Mouse (Mus musculus): Measurements from ENCODE around the gene Slco4a1.

Gene Slco4a1

DNA sequence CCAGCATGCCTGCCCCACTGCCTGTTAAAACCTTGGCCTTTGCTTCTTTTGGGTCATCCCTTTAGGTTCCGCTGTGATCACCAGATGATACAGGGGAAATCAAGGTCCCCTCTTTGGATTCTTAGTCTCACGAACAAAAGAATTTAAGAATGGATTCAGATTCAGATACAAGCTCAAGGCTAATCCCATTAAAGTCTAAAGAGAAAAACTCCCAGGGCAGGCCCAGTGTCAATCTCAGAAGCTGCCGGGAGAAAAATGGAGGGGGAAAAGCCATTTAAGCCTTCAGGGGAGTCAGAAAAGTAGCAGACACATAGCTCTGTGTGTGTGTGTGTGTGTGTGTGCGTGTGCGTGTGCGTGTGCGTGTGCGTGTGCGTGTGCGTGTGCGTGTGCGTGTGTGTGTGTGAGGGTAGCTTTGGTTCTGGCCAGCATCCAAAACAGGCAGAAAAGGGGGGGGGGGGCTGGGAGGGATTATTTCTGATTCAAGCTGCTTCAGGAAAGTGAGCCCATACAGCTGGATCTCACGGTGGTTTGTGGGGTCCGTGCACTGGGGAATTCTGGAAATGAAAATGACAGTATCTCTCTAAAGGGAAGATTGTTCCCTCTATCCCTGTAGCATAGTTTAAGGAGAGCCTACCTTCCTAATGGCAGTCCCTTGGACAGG, 52.5 kb downstream of the Slco4a1 start:
- no peak for DNase-seq (ENCODE audit: low read depth)

DNA sequence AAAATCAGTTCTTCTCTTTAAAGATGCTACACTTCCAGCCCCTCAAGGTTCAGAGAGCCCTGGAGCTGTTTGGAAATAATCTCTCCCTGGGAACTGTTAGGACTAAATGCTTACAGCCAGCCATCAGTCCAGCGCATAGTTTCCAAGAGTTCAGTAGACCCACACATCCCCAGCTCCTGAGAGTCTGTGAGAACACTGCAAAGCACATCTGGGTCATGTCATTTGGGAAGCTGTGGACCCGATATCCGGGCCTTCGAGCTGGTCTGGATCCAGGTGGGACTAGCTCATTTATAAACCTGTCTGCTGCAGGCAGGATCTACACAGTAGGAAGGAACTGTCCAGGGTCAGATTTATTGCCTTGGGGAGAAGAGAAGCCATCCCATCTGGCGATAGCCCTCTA, 54.8 kb downstream of the Slco4a1 start:
- no peak for DNase-seq (ENCODE audit: low read depth)

DNA sequence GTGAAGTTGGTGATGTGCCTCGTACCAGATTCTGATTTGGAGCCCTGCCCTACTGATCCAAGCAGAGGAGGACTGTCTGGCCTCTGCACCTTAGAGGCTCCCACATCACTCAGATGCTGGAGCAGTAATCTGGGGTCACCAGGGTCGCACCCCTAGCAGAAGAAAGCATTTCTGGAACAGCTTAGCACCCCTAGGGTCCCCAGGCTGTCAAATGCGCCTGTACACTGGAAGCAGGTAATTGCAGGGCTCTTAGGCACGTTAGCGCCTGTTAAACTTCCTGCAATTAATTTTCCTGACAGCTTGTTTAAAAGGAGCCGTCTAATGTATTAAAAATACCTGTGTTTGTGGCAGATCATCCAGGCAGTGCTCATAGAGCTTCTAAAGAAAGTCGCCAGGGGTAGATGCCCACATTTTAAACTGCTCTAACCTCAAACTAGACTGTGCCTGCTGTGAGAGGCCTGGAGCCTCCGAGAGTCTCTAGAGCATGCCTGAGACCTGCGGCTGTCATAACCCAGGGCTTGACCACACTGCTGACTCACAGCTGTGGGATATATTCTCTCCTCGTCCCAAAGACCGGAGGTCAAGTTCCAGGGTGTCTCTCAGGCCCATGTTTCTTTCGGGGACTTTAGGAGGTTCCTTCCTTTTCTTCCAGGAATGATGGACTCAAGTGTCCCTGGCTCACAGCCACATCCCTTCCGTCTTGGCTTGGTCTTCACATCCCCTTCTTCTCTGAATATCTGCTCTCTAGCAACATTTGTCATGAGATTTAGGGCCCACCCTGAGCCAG, 56.0 kb downstream of the Slco4a1 start:
- no peak for DNase-seq (ENCODE audit: low read depth)

DNA sequence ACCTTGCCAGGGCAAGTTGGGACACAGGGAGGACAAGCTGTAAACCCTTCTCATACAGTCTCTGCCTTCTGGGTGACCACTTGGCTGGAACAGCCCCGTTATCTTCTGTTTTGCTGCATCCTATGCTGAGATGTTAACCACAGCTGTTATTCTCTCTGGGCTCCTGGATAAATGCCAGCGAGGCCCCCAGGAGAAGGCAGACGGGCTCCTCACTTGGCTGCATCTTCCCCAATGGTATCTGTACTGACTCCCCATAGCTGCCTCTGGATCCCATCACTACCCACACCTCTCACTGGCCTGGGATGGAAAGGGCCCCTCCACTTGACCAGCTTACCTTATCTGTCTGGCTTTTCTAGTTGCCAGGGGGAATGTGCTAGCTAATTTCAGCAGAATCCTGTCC, 57.0 kb downstream of the Slco4a1 start:
- no peak for DNase-seq (ENCODE audit: low read depth)

DNA sequence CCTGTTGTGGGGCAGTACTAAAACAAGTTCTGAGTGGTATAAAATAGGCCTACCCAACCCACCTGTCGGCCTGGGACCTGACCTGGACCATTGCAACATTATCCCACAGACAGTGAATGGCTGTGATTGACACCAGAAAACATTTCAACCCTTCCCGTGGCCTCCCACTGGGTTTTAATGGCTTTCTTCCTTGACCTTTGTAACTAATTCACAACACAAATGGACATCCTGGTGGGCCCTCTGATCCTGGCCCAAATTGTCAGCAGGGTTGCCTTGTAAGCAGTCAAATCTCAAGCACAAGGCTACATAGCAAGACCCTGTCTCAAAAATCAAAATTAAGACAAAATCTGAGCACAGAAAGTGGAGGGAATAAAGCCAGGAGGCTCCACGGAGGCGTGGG, 57.8 kb downstream of the Slco4a1 start:
- DNase-seq (ENCODE audit: low read depth) = no peak

DNA sequence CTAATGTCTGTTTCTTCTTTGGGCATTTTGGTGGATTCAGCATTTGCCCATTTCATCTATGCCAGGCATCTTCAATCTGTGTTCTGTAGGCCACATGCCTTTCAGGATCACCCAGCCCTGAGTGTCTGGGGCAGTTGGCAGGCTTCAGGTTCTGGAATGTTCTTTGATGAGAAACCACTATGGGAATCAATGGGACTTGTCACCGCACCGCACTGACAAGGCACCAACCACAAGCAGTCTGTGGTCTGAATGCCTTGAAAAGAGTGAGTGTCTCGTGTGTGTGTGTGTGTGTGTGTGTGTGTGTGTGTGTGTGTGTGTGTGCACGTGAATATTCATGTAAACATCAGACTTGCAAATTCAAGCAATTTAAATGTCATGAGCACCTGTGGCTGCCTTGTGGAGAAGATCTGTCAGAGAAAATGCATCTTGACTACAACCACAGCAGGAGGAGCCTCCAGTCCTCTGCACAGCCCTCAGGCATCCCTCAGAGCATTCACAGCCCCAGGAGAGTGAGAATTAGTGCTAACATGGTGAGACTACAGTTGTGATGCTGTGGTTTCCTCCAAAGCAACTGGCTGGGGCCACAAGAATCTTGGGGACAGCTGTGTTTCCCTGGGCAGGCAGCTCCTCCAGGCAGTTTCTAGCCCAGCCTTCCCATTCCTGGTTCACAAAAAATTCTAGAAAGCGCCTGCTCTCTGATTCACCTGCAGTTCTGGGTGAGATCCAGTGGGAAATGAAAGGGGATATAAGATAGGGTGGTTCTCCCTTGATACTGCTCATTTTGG, 65.6 kb downstream of the Slco4a1 start:
- DNase-seq (ENCODE audit: low read depth) = no peak

DNA sequence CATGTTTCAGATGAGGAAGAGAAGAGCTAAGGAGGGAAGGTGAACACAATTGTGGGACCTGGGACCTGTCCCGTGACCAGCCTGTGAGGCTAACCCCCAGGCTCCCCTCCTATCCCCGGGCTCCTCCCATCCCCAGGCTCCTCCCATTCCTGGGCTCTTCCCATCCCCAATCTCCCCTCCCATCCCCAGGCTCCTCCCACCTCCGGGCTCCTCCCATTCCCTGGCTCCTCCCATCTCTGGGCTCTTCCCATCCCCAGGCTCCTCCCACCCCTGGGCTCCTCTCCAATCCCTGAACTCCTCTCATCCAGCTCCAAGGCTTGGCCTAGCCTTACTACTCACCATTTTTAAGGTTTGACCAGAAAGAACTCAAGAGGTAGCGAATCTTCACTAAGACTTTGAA, 66.8 kb downstream of the Slco4a1 start:
- DNase-seq (ENCODE audit: low read depth) = no peak

Data from c-Kit-positive CD71-negative TER-119-negative erythroid progenitor cells, embryonic 14.5 days (primary cell).